Mouse (Mus musculus): ENCODE measurements around the gene Fyco1.
"Not testable (repeated sequence)": the region's sequence is repeated elsewhere in the genome, so short reads cannot be mapped to it uniquely, and the experiment has no call there.

Fyco1 gene

DNA sequence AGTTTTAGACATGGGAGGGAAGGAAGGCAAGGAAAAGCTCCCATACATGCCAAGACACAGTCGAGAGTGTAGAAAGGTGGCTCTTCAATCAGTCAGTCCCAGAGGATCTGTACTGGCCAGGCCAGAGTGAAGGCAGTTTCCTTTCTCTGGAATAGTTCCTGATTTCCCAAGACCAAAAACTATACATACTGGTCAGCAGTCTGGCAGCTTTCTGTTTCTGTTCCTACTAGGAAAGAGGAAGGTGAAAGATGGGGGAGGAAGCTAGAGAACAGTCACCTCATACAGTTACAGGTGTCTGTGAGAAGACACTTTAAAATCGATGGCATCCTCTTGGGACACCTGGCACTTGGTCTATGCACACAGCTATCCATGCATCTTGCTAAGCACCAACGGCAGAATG lies 36.3 kb downstream of the Fyco1 start:
- DNase-seq (ENCODE audit: low read depth, low spot score): no peak

DNA sequence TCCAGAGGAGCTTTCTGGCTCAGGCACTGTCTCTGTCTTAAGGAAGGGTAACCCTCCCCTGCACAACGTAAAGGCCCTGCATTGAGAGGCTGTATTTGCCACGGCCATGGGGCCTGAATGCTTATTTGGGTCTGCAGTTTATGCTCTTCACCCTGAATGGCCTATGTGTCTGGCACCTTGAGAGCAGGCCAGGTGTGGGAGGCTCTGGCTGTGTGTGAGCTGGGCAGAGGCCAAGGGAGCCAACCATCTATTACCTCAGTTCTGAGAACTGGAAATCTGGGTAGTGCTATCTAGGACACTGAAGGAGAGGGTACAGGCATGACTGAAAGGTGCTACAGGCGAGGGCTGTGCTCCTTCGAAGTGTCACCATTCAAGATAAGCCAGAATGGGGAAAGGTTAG lies 36.9 kb downstream of the Fyco1 start:
- no peak for DNase-seq (ENCODE audit: low read depth, low spot score)

DNA sequence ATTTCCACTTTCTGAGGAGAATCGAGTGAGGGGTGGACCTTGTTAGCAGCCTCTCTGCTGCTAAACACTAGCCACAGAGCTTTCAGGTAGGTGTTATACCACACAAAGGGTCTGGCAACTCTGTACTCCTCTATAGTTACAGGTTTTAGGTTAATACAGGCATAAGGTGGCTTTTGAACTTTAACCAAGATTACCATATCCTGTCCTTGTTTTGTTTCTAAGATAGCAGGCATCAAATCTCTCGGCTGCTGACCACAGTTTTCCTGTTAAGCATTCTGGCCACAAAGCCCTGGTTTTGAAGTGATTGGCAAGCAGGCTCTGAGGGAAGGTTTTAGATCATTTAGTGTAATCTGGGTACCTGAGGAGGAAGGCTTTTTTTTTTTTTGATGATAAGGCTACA lies 37.4 kb downstream of the Fyco1 start:
- DNase-seq (ENCODE audit: low read depth, low spot score): no peak

DNA sequence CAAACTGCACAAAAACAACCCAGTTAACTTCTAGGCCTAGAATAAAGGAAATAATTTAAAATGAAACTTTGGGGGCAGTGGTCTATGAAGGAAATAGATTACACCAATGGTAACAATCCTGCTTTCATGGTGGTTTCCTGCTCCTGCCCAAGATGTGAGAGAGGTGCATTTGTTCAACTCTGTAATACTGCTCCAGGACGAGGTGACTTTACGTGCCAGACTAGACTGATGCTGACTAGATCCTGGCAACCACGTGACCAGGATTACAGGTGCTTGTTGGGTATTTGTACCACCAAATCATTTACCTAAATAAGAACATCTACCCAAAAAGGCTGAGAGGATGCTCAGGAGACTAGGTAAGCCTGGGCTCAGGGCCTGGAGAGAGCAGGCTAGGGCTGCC lies 39.9 kb downstream of the Fyco1 start:
- no peak for DNase-seq (ENCODE audit: low read depth, low spot score)

DNA sequence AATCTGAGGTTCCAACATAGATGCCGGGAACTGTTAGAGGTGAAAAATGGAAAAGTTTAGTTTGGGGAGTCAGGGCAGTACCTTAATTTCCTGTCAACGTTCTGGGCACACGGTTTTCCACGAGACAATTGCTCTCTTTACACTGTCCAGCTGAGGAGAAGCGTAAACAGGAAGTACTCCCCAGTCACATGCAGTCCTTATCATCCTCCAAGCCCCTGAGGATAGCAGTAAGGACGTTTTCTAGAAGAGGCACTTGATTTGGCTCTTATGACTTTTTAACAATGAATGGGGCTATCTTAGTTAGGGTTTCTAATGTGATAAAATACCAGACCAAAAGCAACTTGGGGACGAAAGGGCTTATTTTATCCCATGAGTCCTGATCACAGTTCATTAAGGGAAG lies 43.1 kb downstream of the Fyco1 start:
- DNase-seq (ENCODE audit: low read depth, low spot score): no peak

DNA sequence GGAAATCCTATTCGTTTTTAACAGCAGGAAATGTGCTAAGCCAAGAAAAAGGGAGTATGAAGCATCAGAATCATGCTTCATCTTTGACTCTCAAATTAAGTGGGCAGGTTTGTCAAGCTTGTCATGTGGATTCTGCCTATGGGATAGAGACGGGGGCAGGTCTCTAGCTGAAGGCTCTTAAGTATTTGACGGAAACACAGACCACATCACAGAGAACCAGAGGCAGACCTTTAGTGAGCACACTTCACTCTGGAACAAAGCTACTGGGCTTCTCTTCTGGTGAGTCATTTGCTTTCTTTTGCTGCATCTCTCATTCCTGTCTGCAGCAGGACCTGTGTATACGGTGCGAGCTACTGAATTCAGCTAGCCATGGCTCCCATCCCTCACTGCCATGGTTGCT lies 45.4 kb downstream of the Fyco1 start, which contains the start of gene Cxcr6:
Gene Cxcr6 (plus strand): TSS at position 209 of the 400 bp plus-strand sequence.
- DNase-seq (ENCODE audit: low read depth, low spot score): no peak

DNA sequence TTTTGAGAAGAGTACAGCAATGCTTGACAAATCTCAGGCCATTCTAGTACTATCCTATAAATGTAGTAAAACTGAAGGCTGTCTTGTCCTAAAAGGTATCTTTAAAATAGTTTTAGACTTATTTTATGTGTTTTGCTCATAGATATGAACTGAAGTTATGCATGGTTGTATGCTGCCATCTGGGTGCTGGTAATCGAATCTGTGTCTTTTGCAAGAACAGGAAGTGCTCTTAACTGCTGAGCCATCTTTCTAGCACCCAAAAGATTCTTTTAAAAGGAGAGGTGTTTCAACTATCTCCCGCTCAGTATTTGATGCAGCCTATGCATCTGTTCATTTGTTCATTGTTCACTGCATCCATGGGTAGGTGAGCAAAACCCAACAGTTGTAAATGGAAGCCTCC lies 46.5 kb downstream of the Fyco1 start:
- no peak for DNase-seq (ENCODE audit: low read depth, low spot score)

DNA sequence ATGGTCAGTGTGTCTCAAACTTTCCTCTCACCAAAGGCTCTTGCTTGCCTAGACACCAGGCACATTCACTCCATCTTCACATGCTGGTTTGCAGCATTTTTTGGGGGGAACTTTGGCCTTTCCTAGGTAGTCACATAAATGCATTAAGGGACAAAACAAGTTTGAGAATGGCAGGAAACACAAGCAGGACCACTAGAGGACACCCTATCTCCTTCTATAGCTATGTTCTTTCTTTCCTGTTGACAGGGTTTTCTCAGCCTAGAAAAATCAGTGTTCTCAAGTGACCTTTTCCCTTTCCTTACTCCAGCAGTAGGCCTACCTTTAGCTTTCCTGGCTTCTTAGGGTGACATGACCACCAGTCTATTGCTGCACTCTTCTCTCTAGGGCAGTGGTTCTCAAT lies 48.8 kb downstream of the Fyco1 start:
- no peak for DNase-seq (ENCODE audit: low read depth, low spot score)

DNA sequence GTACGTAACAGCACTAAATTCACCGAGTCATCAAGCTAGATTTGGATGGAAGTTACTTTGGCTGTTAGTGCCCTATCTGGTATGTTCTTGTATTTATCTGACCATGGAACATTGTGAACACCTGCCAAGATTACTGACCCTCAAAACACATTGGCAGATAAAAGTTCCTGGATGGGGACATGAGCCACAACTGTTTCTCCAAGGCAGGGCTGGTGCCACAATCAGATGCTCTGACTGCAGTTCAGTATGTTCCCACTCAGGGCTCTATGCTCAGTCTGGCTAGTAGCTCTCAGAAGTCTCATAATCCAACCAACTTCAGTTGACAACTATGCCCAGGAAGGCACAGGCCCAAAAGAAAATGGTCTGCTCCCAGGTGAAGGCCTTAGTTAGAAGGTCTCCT lies 49.3 kb downstream of the Fyco1 start:
- DNase-seq (ENCODE audit: low read depth, low spot score): no peak

DNA sequence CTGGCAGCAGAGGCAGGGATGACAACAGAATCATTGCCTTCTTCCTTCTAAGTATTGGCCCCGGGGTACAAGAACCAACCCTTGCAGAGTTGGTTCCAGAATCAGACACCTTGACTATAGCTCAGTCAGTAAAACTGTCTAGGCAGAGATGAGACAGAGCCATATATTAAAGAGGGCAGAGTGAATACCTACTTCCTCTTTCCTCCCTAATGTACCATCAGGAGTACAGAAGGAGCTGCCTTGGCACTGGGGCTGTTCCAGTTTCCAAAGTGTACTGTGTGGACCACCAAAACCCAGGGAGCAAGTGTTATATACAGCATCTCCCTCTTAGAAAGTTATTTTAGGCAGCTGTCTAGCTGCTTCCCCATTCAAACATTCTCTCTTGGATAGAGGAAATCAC lies 50.2 kb downstream of the Fyco1 start:
- DNase-seq (ENCODE audit: low read depth, low spot score): no peak

DNA sequence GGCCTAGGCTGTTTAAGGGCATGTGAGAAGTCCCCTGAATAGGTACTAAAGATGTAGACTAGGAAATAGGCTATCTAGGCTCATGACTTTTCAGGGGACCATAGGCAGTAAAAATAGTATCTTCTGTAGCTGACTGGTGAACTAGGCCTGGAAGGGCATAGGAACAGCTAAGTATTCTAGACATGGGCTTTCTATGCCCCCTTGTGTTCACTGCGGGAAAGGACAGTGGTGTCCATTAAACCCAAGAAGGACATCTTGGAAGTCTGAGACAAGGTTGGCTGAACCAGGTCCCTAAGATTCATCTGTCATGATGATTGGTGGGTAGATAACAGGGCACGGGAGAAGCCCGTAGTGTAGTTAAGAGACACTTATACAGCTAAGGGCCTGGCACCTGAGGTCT lies 55.5 kb downstream of the Fyco1 start:
- no peak for DNase-seq (ENCODE audit: low read depth, low spot score)

DNA sequence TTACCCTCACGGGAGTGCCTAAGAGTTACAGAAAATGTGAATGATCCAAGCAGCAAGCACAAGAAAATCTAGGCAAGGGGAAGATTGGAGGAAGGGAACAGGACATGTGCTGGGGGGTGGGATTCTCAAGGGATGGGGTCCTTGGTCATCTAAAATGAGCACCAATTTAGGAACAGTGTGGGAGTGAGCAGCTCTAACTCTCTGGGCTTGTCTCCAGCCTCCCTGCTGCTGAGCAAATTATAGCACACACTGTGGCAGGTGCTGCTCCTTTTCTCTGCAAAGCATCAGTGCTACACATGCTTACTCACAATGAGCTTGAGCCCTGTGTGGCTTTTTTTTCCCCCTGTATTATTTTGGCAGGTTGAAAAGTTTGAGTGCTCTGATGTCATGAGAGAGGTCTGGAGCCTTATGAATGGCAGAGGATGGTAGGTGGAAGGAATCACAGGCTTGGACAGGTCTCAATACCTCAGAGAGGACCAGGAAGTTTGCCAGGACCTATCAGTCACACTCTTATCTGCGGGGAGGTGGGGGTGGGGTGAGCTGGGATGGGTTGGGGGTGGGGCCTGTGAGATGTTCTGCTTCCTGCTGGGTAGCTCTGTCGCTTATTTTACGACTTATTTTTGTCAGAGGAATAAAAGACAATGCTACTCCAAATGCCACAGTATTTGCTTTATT lies 62.7 kb downstream of the Fyco1 start:
- DNase-seq (ENCODE audit: low read depth, low spot score): no peak

DNA sequence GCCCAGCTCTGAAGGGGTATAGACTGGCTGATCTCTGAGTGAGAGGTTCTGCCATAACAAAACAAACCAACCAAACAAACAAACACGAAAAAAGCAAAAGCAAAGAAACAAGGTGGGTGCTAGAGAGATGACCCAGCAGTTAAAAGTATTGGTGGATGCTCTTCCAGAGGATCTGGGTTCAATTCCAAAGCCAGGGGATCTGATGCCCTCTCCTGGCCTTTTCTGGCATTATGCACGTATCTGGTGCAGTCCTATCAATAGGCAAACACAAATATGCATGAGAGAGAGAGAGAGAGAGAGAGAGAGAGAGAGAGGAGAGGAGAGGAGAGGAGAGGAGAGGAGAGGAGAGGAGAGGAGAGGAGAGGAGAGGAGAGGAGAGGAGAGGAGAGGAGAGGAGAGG lies 78.4 kb downstream of the Fyco1 start:
- not testable (repeated sequence) for DNase-seq (ENCODE audit: low read depth, low spot score)

DNA sequence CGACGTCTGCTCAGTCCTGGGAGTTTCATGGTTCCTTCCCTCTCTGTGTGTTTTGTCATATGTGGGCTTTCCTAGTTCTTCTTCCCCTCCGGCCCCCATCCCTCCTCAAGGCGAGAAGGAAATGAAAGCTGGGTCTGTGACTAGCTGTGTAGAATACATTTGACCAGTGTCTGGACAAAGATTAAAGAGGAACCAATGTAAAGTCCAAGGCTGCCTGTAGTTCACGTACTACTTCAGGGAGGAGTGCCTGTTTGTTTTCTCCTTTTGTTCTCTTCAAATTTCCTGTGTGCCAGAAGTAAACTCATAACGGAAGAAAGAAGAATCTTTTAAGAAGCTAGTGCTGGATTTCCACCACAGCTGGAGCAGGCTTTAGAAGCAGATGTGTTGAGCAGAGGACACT lies 82.2 kb downstream of the Fyco1 start:
- DNase-seq (ENCODE audit: low read depth, low spot score): no peak

DNA sequence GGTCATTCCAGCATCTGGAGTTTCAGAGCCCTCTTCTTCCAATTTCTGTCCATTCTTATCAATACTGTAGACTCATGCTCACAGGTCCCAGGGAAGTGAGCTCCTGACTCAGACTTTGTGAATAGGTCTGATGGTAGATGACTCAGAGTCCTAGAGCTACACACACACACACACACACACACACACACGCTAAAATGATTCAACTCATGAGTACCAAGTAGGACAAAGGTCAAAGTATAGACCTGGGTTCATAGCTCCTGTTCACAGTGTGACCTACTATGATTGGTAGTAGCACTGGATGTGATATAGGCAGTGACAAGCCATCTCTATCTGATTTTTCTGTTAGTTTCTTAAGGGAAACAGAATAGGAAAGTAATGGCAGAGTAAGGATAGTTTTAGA lies 83.3 kb downstream of the Fyco1 start:
- DNase-seq (ENCODE audit: low read depth, low spot score): no peak

DNA sequence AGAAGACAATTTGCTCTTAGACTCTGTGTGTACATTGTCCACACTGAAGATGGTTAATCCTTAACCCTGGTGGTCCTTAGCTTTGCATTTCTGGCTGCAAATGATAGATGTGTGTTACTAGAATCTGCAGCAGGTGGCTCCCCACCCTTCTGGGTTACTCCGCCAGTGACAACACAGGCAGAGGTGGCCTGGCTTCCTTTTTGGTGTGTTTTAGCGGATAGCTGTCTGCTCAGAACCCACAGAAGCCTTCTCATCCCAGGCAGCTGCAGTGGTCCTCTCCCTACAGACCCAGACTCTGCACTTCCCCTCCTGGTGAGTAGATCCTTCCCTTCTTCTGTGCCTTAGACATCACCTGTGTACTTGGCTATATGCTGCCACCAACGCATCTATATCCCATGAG lies 84.7 kb downstream of the Fyco1 start:
- no peak for DNase-seq (ENCODE audit: low read depth, low spot score)

DNA sequence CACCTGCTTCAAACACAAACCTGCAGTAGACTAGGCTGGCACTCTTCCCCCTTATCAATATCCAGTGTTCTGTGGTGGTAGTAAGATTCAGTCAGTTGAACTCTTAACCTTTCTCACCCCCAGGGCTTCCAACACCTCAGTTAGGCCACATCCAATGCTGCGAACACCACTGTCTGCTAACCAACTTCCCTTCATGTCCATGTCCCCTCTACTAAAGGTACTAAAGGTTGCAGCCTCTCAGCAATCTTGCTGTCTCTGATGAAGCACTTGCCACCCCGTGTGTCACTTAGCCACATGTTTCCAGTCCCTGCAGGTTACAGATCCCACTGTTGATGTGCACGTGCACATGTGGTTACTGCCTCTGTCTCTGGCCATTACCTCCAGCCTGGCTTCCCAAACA lies 87.9 kb downstream of the Fyco1 start:
- no peak for DNase-seq (ENCODE audit: low read depth, low spot score)

DNA sequence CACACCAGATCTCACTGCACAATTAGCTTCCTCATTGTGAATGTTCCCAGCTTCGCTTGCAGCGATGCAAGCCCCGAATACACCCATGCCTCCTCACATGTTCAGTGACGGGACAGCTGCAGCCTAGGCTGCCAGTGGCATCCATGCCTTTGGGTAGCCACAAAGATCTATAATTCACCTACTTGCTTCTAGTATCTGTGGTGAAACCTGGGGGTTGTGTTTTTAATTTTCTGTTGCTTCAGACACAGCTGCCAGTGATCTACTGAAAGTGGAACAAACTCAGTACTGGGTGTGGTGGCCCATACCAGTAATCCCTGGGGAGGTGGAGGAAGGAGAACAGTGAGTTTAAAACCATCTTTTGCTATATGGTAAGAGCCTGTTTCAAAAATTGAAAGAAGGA lies 88.8 kb downstream of the Fyco1 start:
- no peak for DNase-seq (ENCODE audit: low read depth, low spot score)

DNA sequence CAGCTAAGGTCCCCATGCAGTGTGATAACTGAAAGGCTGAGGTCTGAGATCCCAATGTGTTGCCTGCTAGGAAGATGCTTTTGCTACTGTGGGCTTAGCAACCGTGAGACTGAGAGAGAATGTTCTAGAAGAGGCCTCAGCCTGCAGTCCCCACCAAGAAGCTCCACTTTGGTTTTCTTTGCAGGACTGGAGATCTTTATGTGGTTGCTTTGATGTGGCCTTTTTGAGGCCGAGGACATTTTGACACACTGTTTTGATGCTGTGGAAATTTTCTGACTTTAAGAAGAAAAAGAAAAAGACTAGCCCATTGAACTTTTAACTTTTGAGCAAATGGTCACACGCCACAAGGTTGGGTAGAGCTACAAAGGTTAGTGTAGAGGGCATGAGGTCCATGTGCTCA lies 90.9 kb downstream of the Fyco1 start:
- no peak for DNase-seq (ENCODE audit: low read depth, low spot score)

DNA sequence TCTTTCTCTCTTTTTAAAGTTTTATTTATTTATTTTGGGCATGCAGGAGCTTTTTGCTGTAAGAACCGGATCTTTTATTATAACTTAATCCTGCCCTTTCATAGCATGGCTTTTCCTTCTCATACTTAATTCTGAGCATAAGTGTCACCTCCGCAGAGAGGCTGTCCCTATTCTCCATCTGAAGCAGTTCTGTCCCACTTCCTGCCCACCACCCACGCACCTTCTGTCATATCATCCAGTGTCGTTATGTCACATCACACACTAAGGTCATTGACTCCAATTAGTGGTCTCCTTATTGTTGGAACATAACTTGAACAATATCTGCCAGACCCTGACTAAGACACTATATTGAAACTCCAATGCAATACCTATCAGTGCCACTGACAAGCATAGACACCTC lies 93.1 kb downstream of the Fyco1 start:
- DNase-seq (ENCODE audit: low read depth, low spot score): no peak

DNA sequence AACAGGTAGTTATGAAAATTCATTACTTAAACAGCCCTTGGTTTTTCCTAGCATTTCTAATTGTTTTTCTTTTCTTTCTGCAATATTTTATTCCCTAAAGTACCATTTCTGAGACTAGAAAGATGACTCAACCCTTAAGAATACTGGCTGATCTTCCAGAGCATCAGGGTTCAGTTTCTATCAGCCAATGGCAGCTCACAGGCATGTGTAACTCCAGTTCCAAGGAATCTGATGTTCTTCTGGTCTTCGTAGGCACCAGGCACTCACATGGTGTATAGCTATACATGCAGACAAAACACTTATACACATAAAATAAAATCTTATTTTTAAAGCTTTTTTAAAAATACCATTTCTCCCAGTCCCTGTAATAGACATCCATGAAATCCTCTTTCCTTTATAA lies 93.5 kb downstream of the Fyco1 start:
- no peak for DNase-seq (ENCODE audit: low read depth, low spot score)

DNA sequence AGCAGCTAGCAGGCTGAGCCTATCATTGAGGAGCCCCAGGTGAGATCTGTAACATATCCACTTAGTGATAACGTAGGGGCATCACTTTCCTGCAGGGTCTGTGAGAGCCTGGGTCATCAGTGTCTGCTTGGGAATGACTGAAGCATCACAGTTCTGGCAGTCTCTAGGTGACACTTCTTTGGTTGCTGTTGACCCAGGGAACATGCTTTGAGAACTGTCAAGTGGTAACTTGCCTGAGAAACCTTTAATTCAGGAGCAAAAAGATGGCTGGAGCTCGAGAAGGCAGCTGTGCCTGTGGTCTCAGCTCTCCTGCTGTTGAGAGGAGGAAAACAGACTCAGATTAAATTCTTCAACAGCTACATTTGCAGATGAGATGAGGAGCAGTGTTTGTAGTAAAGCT lies 94.4 kb downstream of the Fyco1 start:
- no peak for DNase-seq (ENCODE audit: low read depth, low spot score)

DNA sequence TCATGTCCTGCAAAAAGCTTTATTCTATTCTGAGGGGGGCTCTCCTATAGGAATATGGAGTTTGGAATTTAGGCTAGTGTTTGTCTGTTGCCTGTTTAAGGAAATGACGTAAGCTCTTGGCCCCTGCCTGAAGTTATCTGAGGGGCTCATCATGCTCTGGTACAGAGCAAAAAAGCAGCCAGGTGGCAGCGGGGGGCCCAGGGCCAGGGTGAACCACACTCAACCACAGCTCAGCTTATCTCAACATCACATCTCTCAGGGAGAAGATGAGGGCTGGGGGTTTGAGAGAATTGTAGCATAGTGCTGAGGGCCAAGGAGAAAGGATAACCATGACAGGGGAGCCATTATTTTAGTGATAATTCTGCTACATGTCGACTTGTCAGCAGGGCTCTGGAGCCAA lies 94.9 kb downstream of the Fyco1 start:
- DNase-seq (ENCODE audit: low read depth, low spot score): no peak

DNA sequence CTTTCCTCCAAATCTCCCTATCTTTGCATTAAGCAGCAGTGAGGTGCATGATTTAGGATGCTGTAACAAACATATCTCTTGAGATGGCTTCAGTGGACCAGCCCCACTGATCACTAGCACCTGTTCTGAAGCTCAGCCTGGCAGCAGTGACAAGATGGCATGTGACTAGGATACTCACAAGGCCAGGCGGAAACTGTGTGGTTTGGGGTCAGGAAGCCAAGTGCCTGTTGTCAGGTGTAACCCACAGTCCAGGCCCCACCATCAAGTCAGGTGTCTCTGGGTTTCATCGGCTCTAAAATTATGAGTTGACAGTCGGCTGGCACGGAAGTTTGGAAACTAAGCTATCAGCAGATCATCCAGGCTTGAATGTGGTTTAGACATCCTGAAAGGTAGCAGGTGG lies 97.4 kb downstream of the Fyco1 start:
- no peak for DNase-seq (ENCODE audit: low read depth, low spot score)

All from c-Kit-negative CD71-positive TER-119-positive erythroid progenitor cells, embryonic 14.5 days (primary cell).